Mouse (Mus musculus) ovary, adult 18-20 months (tissue): ENCODE measurements around the gene Lgi1.

Experiments used
- DNase-seq: peaks from one replicate; pipeline ENCODE4 v3.0.0; 2022; ENCODE audit warnings: low spot score, mixed read lengths

The Lgi1 gene

DNA sequence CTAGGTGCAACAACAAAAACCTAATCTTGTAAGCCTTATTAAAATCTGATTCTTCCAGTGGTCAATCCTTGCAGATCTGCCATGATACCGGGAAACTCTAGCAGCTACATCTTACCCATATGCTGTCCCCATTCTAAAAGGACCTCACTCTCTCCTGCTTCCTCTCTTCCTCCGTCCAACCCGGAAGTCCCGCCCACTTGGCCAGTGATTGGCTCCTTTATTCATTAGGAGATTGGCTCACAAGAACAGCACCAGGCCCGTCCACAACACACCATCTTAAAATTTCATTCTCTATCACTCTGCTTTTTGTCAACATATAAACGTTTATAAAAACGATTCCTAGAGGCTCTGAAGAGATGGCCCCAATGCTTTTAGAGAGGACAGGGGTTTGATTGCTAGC lies 61.5 kb downstream of the Lgi1 start:
- DNase-seq: no peak

DNA sequence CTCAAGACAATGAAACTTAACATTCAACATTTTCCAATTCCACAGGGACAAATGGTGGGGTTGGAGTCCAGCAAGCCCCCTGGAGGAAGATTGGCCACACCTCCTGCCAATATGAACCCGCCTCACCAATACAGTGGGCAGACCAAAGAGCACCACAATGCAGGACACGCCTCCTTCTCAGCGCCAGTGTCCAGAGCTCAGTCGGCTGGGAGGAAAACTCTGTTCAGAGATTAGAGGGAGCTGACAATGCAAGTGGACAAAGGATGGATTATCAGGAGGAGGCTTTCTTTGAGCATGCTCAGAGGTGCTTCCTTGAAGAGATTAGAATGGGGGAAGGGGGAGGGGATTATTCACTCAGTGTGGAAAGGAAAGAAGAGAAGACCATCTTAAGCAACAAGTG lies 62.7 kb downstream of the Lgi1 start:
- no peak for DNase-seq

DNA sequence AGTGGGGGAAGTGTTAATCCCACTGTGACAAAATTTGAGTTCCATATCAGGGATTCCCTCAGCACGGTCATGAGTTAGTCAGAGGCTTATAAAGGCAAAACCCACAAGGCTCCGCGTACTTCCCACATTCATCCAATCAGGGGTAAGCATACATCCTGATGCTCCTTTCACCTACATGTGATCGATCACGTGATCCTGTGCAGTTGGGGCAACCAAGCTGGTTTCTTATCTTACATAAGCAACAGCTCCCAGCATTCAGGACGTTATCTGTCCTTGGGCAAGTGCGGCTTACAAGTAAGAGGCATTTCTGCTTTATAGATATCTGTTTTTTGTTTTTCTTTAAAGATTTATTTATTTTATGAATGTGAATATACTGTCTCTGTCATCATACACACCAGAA lies 63.7 kb downstream of the Lgi1 start:
- DNase-seq: no peak

DNA sequence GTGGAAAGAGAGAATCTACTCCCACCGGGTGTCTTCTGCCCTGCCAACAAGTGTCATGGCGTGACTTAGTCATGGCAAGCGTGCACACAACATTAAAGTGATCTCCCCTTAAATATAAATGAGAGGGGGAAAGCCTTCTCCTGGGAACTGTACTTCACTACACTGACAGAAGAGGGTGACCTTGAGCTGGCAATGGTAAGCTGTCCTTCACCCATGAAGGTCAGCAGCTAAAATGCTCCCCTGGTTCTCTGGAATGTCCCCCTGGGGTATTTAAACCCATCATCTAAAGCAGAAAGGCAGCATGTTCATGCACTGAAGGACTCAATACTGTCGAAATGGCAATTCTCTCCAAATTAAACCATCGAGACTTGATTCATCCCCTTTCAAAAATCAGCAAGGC lies 64.9 kb downstream of the Lgi1 start:
- DNase-seq: no peak

DNA sequence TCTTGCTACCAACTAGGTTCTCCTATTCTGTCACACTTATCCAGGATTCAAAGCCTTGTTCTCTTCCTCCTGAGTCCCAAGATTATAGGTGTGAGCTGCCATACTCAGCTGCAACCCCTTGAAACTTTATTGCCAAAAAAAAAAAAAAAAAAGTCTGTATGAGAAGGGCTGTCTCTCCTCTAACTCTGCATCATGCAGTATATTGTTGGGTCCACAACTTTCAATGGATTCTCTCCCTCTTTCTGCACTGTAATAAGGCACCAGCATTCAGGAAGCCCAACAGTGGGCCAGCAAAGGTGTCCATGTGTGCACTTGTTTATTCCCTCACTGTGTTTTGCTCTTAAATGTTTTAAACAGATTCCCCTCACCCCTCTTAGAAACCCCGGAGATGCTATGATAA lies 66.7 kb downstream of the Lgi1 start:
- DNase-seq: no peak

DNA sequence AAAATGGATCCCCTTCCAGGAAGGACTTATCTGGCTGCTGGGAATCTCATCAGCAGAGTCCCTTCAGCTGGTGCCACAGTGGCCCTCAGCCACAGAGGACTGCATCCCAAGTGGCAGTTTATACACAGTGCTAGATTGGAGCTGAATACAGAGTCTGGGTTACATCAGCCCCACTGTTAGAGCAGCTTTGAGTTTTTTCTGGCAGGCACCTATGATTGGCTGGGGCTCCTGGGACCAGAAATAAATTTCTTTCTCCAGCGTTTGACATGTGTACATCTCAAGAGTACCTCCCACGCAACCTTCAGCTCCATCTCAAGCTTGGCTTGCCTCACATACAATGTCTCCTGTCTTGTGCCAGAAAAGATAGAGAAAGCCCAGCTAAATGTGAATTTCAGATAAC lies 67.9 kb downstream of the Lgi1 start:
- DNase-seq: no peak

DNA sequence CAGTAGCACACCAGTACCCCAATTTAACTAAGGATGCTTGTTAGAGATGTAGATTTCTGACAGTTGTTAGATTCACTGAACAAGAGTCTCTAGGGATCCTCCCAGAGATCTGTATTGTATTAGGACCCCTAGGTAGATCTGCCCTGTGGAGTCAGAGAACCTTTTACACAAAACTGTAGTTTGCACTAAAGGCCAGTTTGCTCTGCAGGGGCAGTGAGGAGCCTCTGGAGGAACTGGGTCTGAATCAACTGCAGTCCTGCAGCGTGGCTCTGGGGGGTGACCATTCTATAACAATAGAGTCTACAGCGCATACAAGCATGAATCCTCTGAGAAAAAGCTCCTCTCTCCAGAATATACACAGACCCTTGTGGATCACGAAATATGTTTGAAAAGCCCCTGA lies 68.5 kb downstream of the Lgi1 start:
- DNase-seq: no peak

DNA sequence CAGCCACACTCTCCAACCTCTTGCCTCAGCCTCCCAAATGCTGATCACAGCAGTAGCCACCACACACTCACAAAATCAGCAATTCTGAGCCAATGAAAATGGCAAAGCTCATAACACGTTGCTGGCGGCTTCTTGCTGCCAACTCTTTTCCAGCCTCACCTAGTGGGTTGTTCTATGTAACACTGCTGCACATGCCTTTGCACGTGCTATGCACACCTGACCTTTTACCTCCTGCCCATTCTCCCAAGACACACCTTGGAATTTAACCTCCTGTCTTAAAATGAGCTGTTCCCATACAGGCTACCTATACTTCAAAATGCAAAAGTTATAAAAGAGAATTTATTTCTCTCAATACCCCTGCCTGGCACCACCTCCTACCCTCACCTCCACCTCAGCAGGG lies 72.2 kb downstream of the Lgi1 start:
- DNase-seq: no peak

DNA sequence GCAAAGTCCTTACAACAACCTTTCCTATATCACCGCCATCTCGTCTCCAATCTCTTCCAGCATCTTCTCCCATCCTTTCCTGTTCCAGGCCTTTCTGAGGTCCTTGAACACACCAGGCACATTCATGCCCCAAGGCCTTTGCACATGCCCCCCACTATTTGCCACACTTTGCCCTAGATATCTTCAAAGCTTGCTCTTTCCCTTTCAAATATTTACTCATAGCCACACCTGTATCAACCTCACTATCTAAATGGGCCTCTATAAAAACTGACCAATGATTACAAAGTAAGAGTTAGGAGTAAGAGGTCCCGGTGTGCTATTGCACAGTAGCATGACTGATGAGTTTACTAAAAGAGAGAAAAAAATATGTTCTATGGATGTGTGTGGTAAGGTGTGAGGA lies 73.0 kb downstream of the Lgi1 start:
- DNase-seq: no peak

DNA sequence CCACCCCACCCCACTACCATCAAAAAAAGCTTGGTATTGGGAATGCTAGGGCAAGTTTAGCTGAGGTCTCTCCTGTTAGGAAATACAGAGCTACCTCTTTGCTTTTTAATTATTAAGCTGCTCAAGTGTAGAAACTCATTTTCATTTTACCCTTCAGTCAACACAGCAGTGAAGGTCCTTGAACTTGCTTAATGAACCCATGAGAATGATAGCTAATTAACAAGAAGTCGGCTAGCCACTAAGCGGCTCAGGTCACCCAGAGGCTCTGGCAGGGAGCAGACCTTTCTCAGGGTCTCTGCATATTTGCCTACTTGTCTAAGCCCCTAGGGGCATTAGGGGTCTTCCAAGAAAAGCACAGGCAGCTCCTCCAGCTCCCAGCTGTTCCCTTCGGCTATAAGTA lies 75.4 kb downstream of the Lgi1 start:
- DNase-seq: no peak

DNA sequence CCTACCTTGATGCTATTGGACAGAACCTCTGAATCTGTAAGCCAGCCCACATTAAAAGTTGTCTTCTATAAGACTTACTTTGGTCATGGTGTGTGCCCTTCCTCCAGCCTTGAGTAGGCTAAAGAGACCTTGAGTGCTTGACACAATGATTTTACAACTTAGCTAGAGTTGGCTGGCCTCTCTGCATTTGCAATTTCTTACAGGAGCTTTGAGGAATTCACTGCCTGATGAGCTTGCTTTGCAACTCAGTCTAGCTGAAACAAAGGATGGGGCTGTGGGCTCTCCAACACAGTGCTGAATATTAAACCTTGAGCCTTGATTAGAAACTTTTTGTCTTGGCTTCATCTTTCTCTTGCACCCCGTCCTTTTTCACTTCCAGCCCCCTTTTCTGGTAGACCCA lies 78.9 kb downstream of the Lgi1 start:
- no peak for DNase-seq

DNA sequence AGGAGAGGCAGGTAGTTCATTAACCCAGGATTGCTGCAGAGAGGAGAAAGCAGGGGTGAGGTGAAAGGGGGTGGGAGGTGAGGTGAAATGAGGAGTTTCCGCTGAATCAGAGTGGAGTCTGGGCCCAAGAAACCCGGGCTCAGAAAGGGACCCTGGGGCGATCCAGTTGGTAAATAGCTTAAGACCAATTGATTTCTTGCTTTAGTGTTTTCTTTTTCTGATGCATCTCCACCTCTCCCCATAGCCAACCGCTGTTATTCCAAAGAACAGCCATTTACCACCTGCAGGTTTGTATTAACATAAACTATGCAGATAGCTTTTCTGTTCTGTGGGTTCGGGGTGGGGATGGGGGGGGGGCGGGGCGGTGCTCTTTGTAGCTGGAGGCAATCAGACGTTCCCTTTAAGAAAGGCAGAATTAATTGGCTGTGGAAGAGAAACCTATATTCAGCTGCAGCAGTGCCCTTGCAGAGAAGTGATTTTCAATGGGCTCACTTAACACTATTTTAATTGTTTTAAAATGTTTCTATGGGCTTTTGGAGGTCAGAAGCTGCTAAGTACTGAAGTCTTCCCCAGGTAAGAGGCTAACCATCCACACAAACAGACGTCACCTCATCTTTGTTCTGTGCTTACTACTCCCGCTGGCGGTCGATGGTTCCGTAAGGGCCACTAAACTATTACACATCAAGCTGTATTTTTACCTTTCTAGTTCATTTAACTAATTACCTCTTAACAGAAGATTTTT lies 84.1 kb downstream of the Lgi1 start:
- DNase-seq: no peak

DNA sequence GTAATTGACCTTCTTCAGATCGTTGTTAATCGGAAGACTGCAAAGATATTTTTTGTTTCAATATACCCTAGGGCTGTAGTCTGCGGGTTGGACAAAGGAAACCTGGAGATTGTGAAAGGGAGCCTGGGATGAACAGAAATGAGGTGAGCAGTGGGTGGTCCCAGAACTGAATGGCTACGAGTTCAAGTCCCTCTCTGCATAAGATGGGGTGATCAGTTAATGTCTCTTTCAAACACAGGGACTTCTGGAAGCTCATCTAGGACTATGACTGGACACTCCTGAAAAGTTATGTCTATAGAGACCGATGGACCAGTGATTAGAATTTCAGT lies 84.6 kb downstream of the Lgi1 start:
- DNase-seq: no peak

DNA sequence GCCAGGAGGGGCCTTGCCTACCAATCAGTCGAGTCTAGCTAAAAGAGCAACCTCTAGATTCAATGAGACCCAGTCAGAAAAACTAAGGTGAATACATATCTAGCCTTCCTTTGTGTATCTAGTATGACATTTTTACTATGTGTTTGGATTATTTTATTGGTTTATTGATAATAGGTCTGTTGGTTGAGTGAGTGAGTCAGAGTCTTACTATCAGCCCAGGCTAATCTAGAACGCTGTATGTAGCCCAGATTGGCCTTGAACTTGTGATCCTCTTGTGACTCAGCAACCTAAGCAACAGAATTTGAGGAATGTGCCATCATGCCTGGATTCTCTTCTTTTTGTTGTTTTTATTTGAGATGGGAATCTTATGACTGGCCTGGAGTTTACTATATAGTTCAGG lies 86.9 kb downstream of the Lgi1 start:
- no peak for DNase-seq

DNA sequence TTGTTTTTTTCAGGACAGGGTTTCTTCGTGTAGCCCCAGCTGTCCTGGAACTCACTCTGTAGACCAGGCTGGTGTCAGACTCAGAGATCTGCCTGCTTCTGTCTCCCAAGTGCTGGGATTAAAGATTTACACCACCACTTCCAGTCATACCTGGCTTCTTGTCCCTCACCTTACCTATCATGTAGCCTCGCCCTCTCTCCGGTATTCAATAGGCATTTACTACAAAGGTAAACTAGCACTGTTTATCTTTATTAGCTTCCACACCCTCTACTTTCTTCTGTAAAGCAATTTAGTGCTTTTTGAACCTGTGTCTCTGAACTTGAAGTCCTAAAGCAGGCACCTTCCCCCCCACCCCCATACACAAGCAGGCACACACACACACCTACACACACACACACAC lies 87.4 kb downstream of the Lgi1 start:
- no peak for DNase-seq

DNA sequence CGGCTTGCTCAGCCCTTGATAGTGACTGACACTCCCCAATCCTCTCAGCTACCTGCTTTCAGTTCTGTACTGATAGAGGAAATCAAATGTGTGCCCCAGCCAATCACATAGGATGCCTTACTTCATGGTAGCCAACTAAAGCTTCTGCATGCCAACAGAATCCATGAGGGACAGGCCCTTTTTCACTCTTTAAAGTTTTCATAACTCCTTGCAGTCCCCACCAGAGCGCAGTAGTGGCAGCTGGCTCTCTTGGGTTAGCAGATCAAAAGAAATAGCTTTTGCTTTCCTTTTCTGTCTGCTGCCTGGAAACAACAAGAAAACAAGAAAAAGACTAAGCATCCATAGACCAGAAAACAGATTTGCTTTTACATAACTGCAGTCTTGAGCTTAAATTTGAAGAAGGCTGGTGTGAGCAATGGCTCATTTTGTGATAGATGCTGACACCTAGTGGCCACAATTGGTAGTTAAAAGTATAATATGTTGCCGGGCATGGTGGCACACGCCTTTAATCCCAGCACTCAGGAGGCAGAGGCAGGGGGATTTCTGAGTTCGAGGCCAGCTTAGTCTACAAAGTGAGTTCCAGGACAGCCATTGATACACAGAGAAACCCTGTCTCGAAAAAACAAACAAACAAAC lies 88.3 kb downstream of the Lgi1 start:
- DNase-seq: no peak

DNA sequence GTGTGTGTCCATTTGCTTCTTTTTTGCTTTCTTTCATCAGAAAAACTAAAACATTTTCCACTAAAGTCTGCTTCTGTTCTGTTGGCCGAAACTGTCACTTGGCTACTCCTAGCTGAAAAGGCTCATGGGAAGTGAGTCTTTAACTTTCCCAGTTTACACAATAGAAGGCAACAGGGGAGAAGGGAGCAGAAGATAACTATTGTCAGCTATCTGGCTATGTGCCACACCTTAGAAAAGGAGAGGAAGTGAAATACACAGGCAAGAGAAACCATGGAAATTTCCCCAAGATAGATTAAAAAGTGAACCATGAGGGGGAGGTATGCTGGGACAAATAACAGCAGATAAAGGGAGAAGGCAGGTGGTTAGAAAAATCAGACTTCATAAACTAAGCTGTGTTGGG lies 89.9 kb downstream of the Lgi1 start:
- no peak for DNase-seq

DNA sequence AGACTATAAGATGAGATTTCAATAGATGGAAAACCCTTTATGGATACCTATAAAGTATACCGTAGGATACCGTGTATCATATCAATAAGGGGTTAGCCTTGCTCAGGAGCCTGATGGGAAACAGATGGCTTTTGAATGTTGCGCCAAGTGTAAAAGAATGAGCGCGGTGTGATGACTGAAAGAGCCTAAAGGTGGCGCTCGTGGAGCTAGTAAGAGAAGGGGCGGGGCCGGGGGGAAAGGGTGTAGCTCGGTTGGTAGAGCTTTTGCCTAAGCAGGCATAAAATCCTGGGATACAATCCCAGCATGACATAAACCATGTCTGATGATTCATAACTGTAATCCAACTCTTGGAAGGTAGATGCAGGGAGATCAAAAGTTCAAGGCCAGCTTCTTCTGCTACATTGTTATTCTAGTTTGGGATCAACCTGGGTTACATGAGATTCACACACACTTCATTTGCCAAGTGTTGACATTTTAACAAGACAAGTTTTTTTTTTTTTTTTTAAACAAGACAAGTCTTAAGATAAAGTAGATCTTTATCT lies 90.6 kb downstream of the Lgi1 start:
- no peak for DNase-seq

DNA sequence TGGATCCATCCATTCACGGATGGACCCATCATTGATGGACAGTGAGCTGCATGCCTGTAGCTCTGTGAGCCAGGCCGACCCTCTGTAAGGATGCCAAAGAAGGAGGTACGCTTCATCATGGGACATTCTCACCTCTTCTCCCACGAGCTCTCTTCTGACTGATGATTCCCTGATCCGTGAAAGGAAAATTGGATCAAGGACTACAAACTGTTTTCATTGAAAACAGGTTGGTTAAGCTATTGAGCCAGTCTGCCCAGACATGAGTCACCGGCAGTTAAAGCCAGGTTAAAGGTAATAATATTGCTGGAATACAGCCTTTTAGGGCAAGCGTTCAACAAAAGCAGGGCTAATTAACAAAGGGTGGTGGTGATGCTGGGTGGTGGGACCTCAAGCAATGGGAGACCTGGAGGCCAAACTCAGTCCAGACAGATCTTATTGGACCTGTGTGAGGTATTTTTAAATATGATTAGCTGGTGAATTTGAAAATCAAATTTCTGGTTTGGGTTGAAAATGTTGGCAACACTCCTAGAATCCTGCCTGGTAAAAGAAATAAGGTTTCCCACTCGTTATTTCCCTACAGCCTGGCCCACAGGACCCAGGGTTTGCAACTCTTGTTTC lies 92.0 kb downstream of the Lgi1 start:
- no peak for DNase-seq

DNA sequence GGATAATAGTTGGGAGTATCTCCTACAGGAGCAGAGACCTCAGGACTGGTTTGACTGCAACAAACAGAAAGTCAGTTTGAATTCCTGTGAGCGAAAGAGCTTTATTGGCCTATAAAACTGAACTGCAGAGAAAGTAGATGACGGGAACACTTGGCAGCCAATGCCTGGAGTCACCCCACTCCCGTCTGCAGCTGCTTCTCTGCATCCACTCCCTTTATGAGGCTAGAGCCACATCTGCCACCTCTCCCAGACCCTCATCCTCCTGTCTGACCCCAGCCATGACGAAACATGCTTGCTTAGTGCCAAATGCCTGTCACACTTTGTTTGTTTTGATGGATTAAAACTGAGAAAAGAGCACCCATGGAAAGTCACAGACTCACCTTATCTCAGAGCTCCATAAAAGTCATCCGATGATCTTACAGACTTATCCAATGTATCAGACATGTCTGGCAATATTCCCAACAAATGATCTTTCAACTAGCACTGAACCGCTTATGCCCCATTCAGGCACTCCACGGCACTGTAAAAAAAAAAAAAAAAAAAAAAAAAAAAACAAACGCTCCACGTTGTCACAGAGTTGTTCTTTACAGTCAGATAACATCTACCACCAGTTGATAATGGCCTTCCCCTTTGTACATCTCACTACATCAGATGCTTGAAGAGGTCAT lies 93.8 kb downstream of the Lgi1 start:
- DNase-seq: no peak

DNA sequence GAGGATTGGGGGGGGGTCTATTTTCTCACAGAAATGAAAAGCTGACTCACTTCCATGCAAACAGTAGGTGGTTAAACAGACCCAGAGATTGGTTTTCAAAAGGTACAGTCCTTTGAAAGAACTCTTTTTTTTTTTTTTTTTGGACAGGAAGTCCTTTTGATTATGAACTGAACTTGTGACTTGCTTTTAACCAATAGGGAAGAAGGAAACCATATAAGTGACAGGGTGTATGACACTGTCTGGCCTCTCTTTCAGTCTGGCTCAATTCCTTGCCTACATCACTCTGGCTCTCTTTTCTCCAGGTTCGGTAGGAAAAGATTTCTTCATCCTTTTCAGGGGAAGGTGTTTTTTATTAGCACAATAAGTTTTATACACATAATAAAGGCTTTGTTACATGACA lies 95.0 kb downstream of the Lgi1 start:
- DNase-seq: no peak
